Mouse (Mus musculus) heart, postnatal 10 days (tissue): ENCODE measurements at regions not wholly inside any gene's neighbourhood (a gene's known extent, or its start where the extent isn't known, plus 50 kb on each side); places are given as distances from the start of the nearest gene placed in this dataset.

ENCODE experiments used
- DNase-seq, 2 experiments: peaks; one replicate each; pipeline ENCODE4 v3.0.0; 2021
- intact Hi-C: fragments of 180-260 bp; cut with DNase I; formaldehyde crosslinking; loops from one replicate; pipeline ENCODE4 v1.15.1; 2025

DNA sequence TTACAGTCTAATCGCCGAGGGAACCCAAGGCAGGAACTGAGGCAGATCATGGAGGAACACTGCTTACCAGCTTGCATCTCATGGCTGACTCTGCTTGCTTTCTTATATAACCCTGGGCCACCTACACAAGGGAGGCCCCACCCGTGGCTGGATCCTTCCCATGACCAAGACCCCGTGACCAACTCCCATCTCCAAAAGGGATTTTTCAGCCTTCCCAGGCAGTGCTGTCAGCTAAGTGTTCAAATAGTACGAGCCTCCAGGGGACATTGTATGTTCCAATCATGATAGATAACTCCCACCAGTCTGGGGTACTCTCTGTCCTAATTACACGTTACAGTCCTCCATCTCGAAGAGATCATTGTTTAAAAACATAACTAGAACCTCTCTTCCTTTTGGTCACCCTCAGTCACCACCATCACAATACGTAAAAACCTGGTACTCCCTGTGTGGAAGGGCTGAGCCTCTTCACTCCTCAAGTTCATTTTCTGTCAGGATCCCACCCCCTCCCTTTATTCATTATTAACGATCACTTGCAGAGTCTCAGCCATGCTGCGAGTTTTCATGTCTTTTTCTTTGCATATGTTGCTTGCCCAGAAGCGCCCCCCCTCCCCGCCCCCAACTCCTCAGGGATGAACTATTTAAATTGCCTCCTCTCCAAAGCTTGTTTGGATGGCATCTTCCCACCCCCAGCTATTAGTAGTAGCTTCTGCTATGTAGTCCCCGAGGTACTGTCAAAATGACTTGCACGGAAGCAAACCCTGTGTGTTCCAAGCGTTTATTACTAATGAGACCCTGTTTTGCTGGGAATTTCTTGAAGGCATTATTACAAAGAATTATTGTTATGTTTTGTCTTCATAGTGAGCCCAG lies 406.2 kb upstream of the Mmadhc start:
- DNase-seq = no peak
- intact Hi-C loops = loop anchor here (10.0 kb wide), 1 partner anchor 442 kb away; the partner anchor contains the start of gene Rnd3

DNA sequence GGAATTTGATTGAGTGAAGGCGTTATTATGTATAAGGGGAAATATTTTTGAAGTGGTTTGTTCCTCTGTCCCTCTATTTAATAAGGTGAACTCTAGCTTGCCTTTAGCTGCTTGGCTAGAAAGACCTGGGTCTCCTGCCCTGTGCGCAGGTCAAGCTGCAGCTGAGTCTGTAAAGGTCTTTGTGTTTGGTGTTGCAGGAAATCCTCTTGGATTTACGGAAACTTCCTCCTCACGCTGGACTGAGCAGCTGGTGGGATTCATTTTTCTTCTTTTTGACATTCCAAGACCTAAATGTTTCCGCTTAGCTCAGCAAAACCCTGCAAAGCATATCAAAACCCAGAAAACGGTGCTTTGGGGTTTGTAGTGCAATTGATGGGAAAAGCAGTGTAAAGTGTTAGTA lies 402.2 kb upstream of the Mmadhc start:
- intact Hi-C loops = no loop called here

DNA sequence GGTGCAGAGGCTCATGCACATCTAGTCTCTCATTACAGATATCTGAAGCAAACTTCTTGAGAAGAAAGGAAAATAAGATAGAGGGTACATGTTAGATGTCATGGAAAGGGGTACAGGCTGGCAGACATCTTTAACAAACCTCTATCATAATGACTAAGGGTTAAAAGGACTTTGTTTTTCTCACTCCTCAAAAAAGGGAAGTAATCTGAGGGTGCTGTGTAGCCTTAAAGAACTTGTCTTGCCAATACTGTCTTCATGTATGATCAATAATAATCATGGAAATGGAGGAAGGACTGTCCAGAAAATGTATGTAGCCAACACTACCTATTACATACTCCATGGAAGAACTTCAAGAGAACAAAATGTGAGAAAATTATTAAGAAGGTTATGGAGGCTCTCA lies 400.0 kb upstream of the Mmadhc start:
- intact Hi-C loops = no loop called here

More for the DNA sequence above, 402.2 kb upstream of the Mmadhc start:
- no peak for DNase-seq

DNA sequence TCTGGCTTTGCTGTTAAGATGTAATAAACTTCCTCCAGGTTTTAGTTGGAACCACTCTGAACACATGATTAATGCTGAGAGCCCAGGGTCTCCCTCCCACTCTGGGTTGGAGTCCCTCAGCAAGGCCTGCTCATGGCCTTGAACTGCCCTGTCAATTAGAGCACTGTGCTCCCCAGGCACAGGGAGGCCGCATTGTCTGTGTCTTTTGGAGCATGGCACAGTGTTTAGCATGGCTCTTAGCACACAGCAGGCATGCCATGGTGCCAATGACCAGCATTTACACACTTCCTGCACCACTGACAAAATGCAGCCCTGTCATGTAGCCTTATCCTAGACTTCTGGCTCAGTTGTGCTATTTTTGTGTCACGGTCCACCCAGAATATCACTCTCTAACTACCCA lies 398.2 kb upstream of the Mmadhc start:
- intact Hi-C loops = no loop called here
- no peak for DNase-seq

More for the DNA sequence above, 400.0 kb upstream of the Mmadhc start:
- no peak for DNase-seq

DNA sequence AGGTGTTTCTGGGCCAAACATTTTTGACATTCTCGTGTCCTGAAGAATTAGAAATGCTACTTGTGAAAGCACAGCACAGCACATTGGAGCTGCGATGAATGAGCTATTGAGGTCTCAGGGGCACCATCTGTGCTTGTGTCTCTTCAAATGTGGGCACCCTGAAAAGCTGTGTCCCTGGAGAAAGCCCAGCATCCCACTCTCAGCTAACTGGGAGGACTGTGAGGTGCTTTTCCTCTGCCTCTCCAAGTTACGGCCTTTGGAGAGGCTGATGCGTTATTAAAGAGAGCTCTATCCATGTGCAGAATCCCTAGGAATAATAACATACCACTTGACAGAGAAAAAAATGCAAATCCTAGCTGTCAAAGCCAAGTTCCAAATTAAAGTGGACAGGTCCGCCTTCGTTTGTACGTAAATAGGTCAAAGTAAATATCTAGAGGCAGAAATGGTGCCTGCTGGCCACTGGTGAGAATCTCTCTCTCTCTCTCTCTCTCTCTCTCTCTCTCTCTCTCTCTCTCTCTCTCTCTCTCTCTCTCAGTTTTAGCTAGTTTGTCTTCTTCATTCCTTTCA lies 397.3 kb upstream of the Mmadhc start:
- DNase-seq = no peak
- intact Hi-C loops = no loop called here

DNA sequence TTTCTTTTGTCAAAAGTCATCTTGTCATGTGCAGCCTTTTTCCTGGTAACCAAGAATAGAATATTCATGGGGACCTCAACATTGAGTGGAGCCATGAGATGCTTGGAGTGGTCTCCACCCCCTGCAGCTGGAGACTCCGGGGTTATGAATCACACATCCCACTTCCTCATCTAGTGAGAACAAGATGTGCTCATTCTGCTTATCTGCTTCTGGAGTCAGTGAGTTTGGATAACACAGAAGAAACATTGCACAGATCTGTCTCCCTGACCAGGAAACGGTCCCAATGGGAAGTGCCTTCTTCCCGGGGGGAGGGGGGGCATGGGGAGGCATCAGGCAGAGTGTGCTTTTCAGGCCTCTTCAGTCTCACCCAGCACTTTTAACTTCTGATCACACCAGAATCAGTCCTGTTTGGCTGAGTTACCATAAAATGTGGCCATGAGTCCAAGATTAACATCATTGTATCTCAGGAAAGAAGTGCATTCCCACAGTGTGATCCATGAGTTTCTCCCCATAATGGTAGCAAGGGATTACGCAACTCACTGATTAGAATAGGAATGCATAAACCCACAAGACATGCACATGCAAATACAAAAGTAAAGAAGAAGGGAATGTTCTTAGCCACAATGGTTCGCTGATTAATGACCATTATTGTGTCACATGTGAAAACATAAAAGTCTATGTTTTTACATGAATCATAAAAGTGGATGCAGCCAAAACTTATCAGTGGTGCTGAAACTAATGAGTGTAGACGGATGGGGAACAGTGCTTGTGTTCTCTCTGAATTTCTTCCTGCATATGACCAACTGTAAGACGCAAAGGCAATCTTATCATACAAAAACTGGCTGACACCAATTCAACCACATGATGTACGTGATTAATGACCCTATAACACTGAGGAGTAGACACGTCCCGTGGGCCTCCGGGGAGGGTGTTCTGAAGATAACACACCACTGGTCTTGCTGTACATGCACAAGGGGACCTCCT lies 393.8 kb upstream of the Mmadhc start:
- peak; percentile 31 to 51 for DNase-seq

DNA sequence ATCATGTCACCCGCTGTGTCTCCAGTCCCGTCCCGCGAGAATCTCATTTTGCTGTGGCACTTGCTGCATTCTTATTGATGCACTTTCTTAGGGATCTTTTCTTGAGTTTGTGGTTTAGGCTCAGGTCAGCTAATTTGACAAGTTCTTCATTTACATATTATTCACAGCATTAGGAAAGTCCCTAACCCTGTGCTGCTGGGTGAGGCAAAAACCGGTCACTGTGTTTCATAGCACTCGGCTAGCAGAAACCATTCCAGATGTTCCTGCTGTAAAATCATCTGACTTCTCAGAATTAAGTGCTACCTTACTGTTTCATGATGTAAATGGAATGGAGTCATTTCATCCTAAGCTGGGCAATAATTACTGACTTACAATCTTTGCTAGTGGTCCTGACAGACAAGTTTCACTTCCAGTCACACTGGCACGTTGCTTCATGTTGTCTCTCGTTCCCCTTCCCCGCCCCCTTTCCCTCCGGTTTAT lies 391.1 kb upstream of the Mmadhc start:
- intact Hi-C loops = no loop called here
- DNase-seq = no peak

More for the DNA sequence above, 393.8 kb upstream of the Mmadhc start:
- intact Hi-C loops = no loop called here

DNA sequence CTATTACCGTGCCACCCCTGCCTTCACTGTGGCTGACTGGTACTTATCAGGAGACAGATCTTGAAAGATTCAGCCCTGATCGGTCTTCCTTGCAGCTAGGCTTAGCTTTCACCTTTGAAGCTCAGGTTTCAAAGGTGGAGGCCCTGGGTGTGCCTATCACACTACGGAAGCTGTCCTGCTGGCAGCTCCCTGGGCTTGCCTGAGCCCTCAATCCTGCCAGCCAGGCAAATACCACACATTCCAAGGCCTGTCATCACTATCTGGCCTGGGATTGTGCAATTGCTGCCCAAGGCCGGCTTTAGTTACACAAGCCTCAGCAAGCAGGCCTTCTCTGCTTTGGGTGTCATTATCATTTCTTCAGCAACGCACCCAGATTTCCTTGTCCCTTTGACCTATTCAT lies 390.6 kb upstream of the Mmadhc start:
- DNase-seq = peak; percentile 42 to 48
- intact Hi-C loops = no loop called here

DNA sequence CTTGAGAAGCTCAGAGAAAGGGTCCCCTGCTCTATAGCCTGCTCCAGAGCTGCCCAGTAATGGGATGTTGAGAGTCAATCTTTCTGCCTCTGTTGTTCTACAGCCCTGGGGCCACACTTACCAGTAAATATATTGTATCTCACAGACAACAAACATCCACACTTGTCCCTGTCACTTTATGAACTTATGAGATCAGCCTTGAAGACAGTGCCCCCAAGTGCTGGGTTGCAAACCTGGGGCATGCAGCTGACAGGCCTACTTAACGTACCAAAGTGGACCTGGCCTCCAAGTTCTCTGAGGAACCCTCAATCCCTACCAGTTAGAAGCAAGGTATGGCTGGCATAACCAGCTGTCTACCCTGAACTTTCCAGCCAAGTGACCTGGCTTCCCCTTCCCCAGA lies 380.9 kb upstream of the Mmadhc start:
- intact Hi-C loops = no loop called here
- no peak for DNase-seq

DNA sequence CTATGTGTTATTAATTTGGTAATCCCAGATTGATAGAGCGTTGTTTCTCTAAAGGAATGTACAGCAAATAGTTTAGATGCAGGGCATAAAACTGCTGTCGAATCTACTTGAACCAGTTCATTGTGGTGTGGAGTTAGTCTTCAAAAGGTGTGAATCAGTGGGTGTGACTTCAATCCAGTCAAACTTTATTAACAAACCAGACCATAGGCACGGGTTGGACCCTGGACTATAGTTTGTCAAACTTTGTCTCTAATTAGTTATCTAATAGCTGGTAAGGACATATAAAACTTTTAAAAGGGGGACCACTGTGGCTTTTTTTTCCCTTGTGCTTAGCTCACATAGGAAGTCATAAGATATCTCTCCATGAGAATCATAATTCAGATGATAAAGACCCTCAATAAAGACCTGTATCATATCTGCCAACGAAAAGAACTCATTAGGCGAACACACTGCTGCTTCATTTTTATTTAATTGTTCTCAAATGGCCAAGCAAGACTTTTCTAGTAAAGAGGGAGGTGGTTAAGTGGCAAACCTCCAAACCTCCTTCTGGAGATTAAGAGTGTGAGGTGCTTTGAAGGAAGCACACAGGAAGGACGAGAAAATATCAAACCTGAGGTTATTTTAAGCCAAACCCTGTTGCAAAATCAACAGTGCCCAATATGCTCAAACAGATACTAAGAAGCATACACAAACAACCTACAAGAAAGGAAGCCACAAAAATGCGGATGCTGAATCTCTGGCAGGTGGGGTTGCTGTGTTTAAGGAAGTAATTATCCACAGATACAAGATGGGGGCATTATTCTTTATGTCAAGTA lies 379.3 kb upstream of the Mmadhc start:
- intact Hi-C loops = no loop called here
- DNase-seq = no peak

DNA sequence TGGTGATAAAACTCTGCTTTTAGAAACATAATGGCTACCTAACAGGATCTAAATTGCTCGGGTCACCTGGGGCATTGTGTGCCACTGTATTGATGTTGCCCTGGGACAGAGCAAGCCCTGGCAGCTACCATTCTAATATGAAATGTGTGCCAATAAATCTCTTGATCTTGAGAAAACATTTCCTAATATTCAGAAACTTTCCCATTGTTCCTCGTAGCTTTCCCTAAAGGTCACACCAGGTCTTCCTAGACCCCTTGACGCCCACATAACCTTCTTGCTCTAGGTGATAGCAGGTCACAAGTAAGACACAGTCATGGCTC lies 378.2 kb upstream of the Mmadhc start:
- intact Hi-C loops = no loop called here
- DNase-seq = no peak

DNA sequence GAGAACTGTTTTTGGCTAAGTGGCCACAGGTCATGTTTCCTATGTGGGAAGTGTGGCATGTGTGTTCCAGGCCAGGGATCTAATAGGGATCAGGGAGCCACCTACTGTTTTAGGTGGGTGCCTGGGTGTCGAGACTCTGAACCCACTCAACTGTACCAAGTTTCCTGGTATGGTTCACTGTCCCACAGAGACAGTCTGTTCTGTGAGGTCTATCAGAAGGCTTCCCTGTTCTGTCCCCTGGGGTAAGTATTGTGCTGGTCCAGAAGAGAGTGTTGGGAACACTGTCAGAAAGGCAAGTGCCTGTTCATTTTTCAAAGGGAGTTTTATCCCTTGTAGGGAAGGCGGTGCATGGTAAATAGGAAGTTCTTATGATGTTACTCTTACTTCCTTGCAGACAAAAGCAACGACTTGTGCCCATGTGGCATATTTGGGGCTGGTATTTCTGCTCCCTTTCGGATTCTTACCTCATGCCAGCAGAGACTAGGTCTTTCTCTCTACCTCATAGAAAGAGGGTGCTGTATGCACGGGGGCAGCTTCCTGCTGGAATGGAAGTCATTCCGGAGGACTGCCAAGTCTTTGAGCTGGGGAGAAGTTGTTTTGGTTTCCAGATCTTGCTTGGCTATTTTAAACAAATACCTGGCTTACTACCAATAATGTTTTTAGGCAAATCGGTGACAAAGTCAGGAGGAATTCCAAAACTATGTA lies 377.7 kb upstream of the Mmadhc start:
- peak; percentile 32 to 40 for DNase-seq
- intact Hi-C loops = no loop called here

DNA sequence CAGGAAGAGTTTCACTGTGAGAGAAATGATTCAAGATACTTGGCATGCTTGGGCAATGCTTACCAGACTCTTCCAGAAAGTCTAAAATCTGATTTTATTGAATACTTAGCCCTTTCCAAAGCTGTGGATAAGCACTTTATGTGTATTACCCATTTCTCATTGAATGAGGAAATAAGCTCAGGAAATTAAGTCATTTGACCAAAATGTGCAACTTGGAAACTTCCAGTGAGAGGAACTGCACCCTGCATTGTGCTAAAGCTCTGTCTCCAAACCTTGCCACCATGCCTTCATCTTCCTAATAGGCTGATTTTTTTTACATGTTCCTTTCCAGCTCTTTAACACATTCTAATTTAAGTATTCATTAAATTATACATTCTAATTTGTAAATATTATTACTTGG lies 372.7 kb upstream of the Mmadhc start:
- DNase-seq = no peak
- intact Hi-C loops = no loop called here

DNA sequence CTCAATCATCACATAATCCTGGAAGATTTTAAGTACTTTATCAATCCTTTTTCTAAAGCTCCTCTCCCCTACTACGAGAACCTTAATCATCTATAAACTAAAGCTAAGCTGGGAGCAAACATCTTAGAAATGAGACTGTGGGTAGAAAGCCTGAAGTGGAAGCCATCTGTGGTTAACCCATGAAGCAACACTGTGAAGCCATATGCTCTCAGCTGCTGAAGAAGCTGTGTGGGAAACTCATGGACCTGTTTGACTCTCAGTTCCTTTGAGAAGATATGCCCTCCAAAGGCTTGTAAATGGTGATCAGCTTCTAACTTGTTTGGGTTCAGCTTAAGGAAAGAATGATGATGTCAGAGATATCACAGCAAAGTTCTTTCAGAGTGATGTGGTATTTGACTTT lies 372.2 kb upstream of the Mmadhc start:
- intact Hi-C loops = no loop called here
- DNase-seq = no peak

DNA sequence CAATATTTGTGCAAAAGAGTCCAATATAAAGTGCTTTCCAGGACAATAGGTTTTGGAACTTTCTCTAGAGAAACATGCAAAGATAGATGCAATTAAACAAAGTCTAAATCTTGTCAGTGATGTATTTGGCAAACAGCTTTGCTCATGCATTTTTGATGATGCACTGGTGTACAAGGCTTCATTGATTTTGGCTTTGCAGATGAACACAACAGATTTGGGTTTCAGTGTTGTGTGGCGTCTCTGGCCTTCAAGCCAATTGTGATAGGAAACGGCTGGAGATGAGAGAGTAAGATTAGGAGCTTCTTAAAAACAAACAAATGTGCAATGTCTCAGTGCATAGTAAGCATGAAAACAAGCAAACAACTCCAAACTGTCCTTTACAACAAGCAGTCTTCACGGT lies 370.6 kb upstream of the Mmadhc start:
- no peak for DNase-seq

DNA sequence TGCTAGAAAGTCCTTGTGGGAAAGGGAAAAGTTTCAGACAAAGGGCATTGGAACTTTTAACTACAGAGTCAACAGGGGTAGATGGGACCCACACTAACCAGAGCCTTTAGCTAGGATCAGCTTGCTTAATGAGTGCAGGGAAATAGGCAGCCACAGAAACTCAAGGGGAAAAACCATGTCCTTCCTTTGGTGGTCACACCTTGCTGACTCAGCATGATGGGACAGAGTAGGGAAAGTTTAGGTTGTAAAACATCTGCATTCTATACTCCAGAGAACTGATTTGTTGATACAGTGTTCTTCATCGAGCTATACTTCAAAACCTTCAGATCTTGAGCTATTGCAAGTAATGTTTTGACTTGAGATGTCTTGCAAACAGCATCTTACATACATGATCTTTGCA lies 365.9 kb upstream of the Mmadhc start:
- no peak for DNase-seq
- intact Hi-C loops = no loop called here

More for the DNA sequence above, 370.6 kb upstream of the Mmadhc start:
- intact Hi-C loops = no loop called here

DNA sequence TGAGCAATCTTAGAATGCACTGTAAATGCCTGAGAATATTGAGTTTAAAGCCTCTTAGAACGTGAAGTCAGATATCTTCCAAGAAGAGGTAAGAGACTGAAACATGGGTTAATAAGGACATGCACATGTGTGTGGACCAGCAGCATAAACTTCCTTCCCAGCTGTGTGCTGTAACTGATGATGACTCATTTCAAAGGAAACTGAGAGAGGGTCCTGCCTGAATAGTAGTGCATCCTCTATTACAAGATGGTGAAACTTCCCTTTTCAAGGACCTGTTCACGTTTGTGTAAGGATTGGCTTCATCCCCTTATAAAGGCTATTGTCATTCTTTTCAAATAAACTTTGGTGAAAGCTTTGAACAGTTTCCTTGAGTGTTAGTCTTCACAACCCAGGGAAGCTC lies 363.4 kb upstream of the Mmadhc start:
- intact Hi-C loops = no loop called here
- DNase-seq = no peak

DNA sequence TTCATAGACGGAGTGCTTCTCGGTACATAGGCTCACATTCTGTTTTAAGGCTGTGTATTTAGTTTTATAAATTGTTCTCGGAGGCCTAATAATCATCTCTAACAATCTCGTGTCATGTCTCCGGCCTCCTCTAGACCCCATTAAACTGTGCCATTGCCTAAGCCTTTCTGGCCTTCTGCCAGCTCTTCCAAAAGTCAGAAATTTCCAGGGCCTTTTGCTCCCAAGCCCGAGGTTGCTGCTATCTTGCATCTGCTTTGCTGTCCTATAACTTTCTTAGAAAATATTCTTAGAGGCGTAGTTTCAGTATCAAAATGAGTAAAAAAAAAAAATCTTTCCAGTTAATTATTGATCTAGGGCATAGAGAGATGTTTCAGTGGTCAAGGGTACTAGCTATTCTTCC lies 361.2 kb upstream of the Mmadhc start:
- intact Hi-C loops = no loop called here
- DNase-seq = no peak

DNA sequence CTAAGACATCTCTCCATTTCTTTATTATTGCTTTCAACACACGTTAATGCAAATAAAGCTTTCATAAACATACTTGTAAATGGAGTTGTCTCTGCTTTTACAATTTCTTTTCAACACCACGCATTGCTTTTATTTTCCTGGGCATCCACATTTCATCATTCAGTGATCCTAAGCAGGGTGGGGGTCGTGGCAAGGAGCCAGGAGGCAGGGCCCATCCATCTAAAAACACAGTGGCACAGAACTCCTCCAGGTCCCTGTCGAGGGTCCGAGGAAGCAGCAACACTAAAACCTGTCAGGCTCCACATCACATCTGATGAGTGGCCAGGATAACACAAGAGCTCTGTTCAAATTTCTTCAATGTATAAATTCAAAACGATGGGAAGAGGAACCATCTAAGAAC lies 359.8 kb upstream of the Mmadhc start:
- intact Hi-C loops = no loop called here

DNA sequence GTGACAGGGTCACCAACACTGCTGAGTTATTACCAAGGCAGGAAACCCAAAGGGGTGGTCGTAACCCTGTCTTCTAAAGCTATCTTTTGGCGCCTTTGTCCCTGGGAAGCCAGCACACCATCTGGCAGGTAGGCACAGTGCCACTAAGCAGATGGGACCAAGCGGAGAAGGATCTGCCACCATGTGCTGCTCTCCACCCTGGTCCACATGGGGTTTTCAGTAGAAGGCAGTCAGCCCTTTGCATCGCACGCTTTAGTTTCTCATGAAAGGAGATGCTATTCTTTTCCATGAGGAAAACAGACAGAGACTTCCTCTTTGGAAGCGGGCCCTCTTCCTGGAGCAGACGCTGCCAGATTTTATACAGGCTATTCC lies 358.3 kb upstream of the Mmadhc start:
- DNase-seq = peak; percentile 26 to 34
- intact Hi-C loops = no loop called here

More for the DNA sequence above, 359.8 kb upstream of the Mmadhc start:
- DNase-seq = no peak
